Mouse (Mus musculus): ENCODE measurements around the gene Rbbp8nl. TPM values are rescaled to one million over a fixed set of nuclear protein-coding genes. Genes with fewer than 3 reads are reported as not detected.

Gene Rbbp8nl
- polyA plus RNA-seq, 1 experiment from 2014 or later: 0.18 TPM

- 70% methylated on average over 8 of the region's 8 CpGs for WGBS
- H3K27me3 ChIP-seq (ENCODE audit: insufficient read depth, poor library complexity, severe bottlenecking): peaks cover 30% of the 10 kb centered on the region
- H3K4me3 ChIP-seq: no peak overlapping the region
- H3K27ac ChIP-seq: 0 out of 2 replicates have a peak overlapping the region, but pooled peaks have one; percentile 12
- no peaks in the 10 kb centered on the region for H3K36me3 ChIP-seq
- no peak for DNase-seq (ENCODE audit: low spot score)
- H3K9me3 ChIP-seq: no peaks in the 10 kb centered on the region
- peaks cover 37% of the 10 kb centered on the region for H3K4me1 ChIP-seq (replicated peaks)
Measured at GRCm38 (mm10) chr2:180276851-180277259, 12.8 kb downstream of the Rbbp8nl start.

- Histone ChIP-seq H3K27ac (no peak overlapping the region), H3K36me3 (peaks cover 2% of the 10 kb centered on the region; the same call in 1 of the 2 replicates), H3K27me3 (ENCODE audit: insufficient read depth, poor library complexity, severe bottlenecking) (peaks cover 30% of the 10 kb centered on the region), H3K4me1 (replicated peaks) (peaks cover 42% of the 10 kb centered on the region), H3K9me3 (no peaks in the 10 kb centered on the region), H3K4me3 (no peak overlapping the region)
- no peak for DNase-seq (ENCODE audit: low spot score)
- WGBS: 64% methylated on average over 4 of the region's 4 CpGs
Measured at GRCm38 (mm10) chr2:180276385-180276784, 13.3 kb downstream of the Rbbp8nl start.

GRCm38 (mm10) chr2:180275836-180276235, 13.8 kb downstream of the Rbbp8nl start:
- peak overlapping the region; percentile 23; the same call in 1 of the 2 replicates for H3K4me3 ChIP-seq
- WGBS: 2% methylated on average over 8 of the region's 8 CpGs
- peaks cover 47% of the 10 kb centered on the region for H3K4me1 ChIP-seq (replicated peaks)
- peak; percentile 88 for DNase-seq (ENCODE audit: low spot score)
- peaks cover 8% of the 10 kb centered on the region for H3K36me3 ChIP-seq
- H3K27me3 ChIP-seq (ENCODE audit: insufficient read depth, poor library complexity, severe bottlenecking): peaks cover 30% of the 10 kb centered on the region
- H3K27ac ChIP-seq: 0 out of 2 replicates have a peak overlapping the region, but pooled peaks have one; percentile 40
- no peaks in the 10 kb centered on the region for H3K9me3 ChIP-seq

- 85% methylated on average over 2 of the region's 2 CpGs for WGBS
- Histone ChIP-seq H3K27me3 (ENCODE audit: insufficient read depth, poor library complexity, severe bottlenecking) (peaks cover 30% of the 10 kb centered on the region), H3K9me3 (no peaks in the 10 kb centered on the region), H3K4me1 (replicated peaks) (peaks cover 54% of the 10 kb centered on the region), H3K27ac (no peak overlapping the region), H3K36me3 (peaks cover 21% of the 10 kb centered on the region), H3K4me3 (no peak overlapping the region)
- DNase-seq (ENCODE audit: low spot score): no peak
Measured at GRCm38 (mm10) chr2:180274523-180274922, 15.2 kb downstream of the Rbbp8nl start.

GRCm38 (mm10) chr2:180273394-180274244, 16.1 kb downstream of the Rbbp8nl start, which contains the start of gene Cables2:
Cables2 (minus strand) TSS chr2:180273496.
- Histone ChIP-seq H3K4me1 (replicated peaks) (peaks cover 54% of the 10 kb centered on the region), H3K36me3 (peaks cover 24% of the 10 kb centered on the region), H3K27me3 (ENCODE audit: insufficient read depth, poor library complexity, severe bottlenecking) (peaks cover 30% of the 10 kb centered on the region), H3K9me3 (no peaks in the 10 kb centered on the region), H3K27ac (peak within 1 kb of the TSS; percentile 95), H3K4me3 (peak within 1 kb of the TSS; percentile 93)
- 8% methylated on average over 68 of the region's 68 CpGs for WGBS
- peak; percentile 97 for DNase-seq (ENCODE audit: low spot score)

GRCm38 (mm10) chr2:180272884-180273321, 16.8 kb downstream of the Rbbp8nl start:
- WGBS: under 1% methylated on average over 37 of the region's 37 CpGs
- peak overlapping the region; percentile 93 for H3K4me3 ChIP-seq
- peaks cover 31% of the 10 kb centered on the region for H3K36me3 ChIP-seq
- no peaks in the 10 kb centered on the region for H3K9me3 ChIP-seq
- H3K27ac ChIP-seq: peak overlapping the region; percentile 95
- DNase-seq (ENCODE audit: low spot score): no peak
- H3K4me1 ChIP-seq (replicated peaks): peaks cover 58% of the 10 kb centered on the region
- H3K27me3 ChIP-seq (ENCODE audit: insufficient read depth, poor library complexity, severe bottlenecking): peaks cover 30% of the 10 kb centered on the region

GRCm38 (mm10) chr2:180271804-180272395, 17.8 kb downstream of the Rbbp8nl start:
- H3K27me3 ChIP-seq (ENCODE audit: insufficient read depth, poor library complexity, severe bottlenecking): peaks cover 25% of the 10 kb centered on the region
- peaks cover 41% of the 10 kb centered on the region for H3K36me3 ChIP-seq
- no peaks in the 10 kb centered on the region for H3K9me3 ChIP-seq
- 78% methylated on average over 5 of the region's 5 CpGs for WGBS
- H3K4me1 ChIP-seq (replicated peaks): peaks cover 54% of the 10 kb centered on the region
- no peak for DNase-seq (ENCODE audit: low spot score)
- peak overlapping the region; percentile 93 for H3K4me3 ChIP-seq
- H3K27ac ChIP-seq: no peak overlapping the region

- H3K27me3 ChIP-seq (ENCODE audit: insufficient read depth, poor library complexity, severe bottlenecking): peaks cover 19% of the 10 kb centered on the region
- H3K4me1 ChIP-seq (replicated peaks): peaks cover 42% of the 10 kb centered on the region
- no peak overlapping the region for H3K4me3 ChIP-seq
- whole genome bisulfite sequencing: 86% methylated on average over 7 of the region's 7 CpGs
- peaks cover 52% of the 10 kb centered on the region for H3K36me3 ChIP-seq
- DNase-seq (ENCODE audit: low spot score): no peak
- no peaks in the 10 kb centered on the region for H3K9me3 ChIP-seq
- H3K27ac ChIP-seq: 0 out of 2 replicates have a peak overlapping the region, but pooled peaks have one; percentile 23
Measured at GRCm38 (mm10) chr2:180270537-180271255, 19.0 kb downstream of the Rbbp8nl start.

GRCm38 (mm10) chr2:180269329-180269728, 20.4 kb downstream of the Rbbp8nl start:
- no peak for DNase-seq (ENCODE audit: low spot score)
- Histone ChIP-seq H3K36me3 (peaks cover 56% of the 10 kb centered on the region), H3K27ac (no peak overlapping the region), H3K27me3 (ENCODE audit: insufficient read depth, poor library complexity, severe bottlenecking) (peaks cover 7% of the 10 kb centered on the region), H3K4me1 (replicated peaks) (peaks cover 40% of the 10 kb centered on the region), H3K9me3 (no peaks in the 10 kb centered on the region), H3K4me3 (no peak overlapping the region)
- 92% methylated on average over 10 of the region's 10 CpGs for WGBS

GRCm38 (mm10) chr2:180267955-180268354, 21.7 kb downstream of the Rbbp8nl start:
- H3K4me1 ChIP-seq (replicated peaks): peaks cover 32% of the 10 kb centered on the region
- peaks cover 70% of the 10 kb centered on the region for H3K36me3 ChIP-seq
- no peaks in the 10 kb centered on the region for H3K27me3 ChIP-seq (ENCODE audit: insufficient read depth, poor library complexity, severe bottlenecking)
- 78% methylated on average over 2 of the region's 2 CpGs for WGBS
- no peak overlapping the region for H3K27ac ChIP-seq
- no peaks in the 10 kb centered on the region for H3K9me3 ChIP-seq
- DNase-seq (ENCODE audit: low spot score): no peak
- no peak overlapping the region for H3K4me3 ChIP-seq

- Histone ChIP-seq H3K36me3 (peaks cover 89% of the 10 kb centered on the region), H3K9me3 (no peaks in the 10 kb centered on the region), H3K4me3 (no peak overlapping the region), H3K4me1 (replicated peaks) (peaks cover 15% of the 10 kb centered on the region), H3K27me3 (ENCODE audit: insufficient read depth, poor library complexity, severe bottlenecking) (no peaks in the 10 kb centered on the region), H3K27ac (0 out of 2 replicates have a peak overlapping the region, but pooled peaks have one; percentile 30)
- 90% methylated on average over 10 of the region's 10 CpGs for WGBS
- no peak for DNase-seq (ENCODE audit: low spot score)
Measured at GRCm38 (mm10) chr2:180262891-180263290, 26.8 kb downstream of the Rbbp8nl start.

- Histone ChIP-seq H3K4me1 (replicated peaks) (peaks cover 16% of the 10 kb centered on the region), H3K4me3 (no peak overlapping the region), H3K27ac (no peak overlapping the region), H3K27me3 (ENCODE audit: insufficient read depth, poor library complexity, severe bottlenecking) (no peaks in the 10 kb centered on the region), H3K36me3 (peaks cover 86% of the 10 kb centered on the region), H3K9me3 (no peaks in the 10 kb centered on the region)
- DNase-seq (ENCODE audit: low spot score): no peak
- 79% methylated on average over 3 of the region's 3 CpGs for WGBS
Measured at GRCm38 (mm10) chr2:180262441-180262840, 27.2 kb downstream of the Rbbp8nl start.

Measured in hindbrain, embryonic 10.5 days (tissue).